Mouse (Mus musculus) lung, adult 2 months (tissue): ENCODE data around the gene Prok1. TPM values are rescaled to one million over a fixed set of nuclear protein-coding genes. Genes with fewer than 3 reads are reported as not detected.
A peak's percentile ranks its signal among the peaks of the same experiment; 100 is the strongest.

Source experiments
- DNase-seq: peaks from one replicate; pipeline ENCODE4 v3.0.0; 2022
- H3K4me1 ChIP-seq: fragments of 200-500 bp; 2 replicates; pipeline ENCODE4 v1.6.1; 2011; ENCODE audit warnings: low read length; ENCODE audit not compliant: control insufficient read depth, insufficient read depth
- H3K4me3 ChIP-seq: fragments of 200-500 bp; replicated peaks from 2 replicates; pipeline ENCODE3; 2011; ENCODE audit warnings: low read depth, mild to moderate bottlenecking, control low read depth, low read length; ENCODE audit errors: extremely low read depth
- CTCF ChIP-seq: fragments of 200-500 bp; IDR thresholded peaks from 2 replicates; pipeline ENCODE4 v1.5.1; 2011; ENCODE audit warnings: mild to moderate bottlenecking, low read length, control low read depth; ENCODE audit not compliant: insufficient read depth
- POLR2A ChIP-seq: fragments of 200-500 bp; IDR thresholded peaks from 2 replicates; pipeline ENCODE4 v1.6.1; 2011; ENCODE audit warnings: low read depth, mild to moderate bottlenecking, control low read depth, low read length, borderline replicate concordance; ENCODE audit errors: extremely low read depth
- WGBS: fragments of 180-500 bp; shearing (Covaris S2); methylation state at CpG from one replicate; pipeline ENCODE4 v1.1.7; 2018; 5-methylcytosine and 5-hydroxymethylcytosine counted together
- polyA plus RNA-seq: library from polyadenylated mRNA; depleted of rRNA; stranded (reverse); fragments of >200 nt; gene quantifications from 2 replicates; pipeline ENCODE4 v1.2.3, GENCODE M21; 2012

The Prok1 gene
- polyA plus RNA-seq, 1 experiment: not detected

- DNase-seq: no peak
- WGBS: 60% methylated on average over 10 of the region's 10 CpGs
- Histone ChIP-seq H3K4me1 (no peaks in the 10 kb centered on the region), H3K4me3 (no peak within 1 kb of the TSS)
- TF ChIP-seq CTCF (no peak), POLR2A (no peak)
Measured at GRCm38 (mm10) chr3:107221608-107222007, 17.9 kb downstream of the Prok1 start, which contains the start of gene Cym. Gene Cym (minus strand): TSS chr3:107221732.

GRCm38 (mm10) chr3:107218572-107218971 is 20.9 kb downstream of the Prok1 start:
- H3K4me1 ChIP-seq: no peaks in the 10 kb centered on the region
- no peak for DNase-seq
- WGBS: 83% methylated on average over 7 of the region's 7 CpGs
- H3K4me3 ChIP-seq: no peak overlapping the region
- TF ChIP-seq POLR2A (no peak), CTCF (no peak)

GRCm38 (mm10) chr3:107217101-107217480 is 22.4 kb downstream of the Prok1 start:
- TF ChIP-seq POLR2A (no peak), CTCF (no peak)
- no peak for DNase-seq
- H3K4me1 ChIP-seq: no peaks in the 10 kb centered on the region
- no peak overlapping the region for H3K4me3 ChIP-seq
- WGBS: 73% methylated on average over 3 of the region's 3 CpGs

GRCm38 (mm10) chr3:107216400-107217100 is 23.0 kb downstream of the Prok1 start:
- no peak overlapping the region for H3K4me3 ChIP-seq
- no peak for DNase-seq
- no peaks in the 10 kb centered on the region for H3K4me1 ChIP-seq
- no peak for TF ChIP-seq CTCF
- TF ChIP-seq POLR2A: no peak
- WGBS: 71% methylated on average over 8 of the region's 8 CpGs

GRCm38 (mm10) chr3:107214606-107215005 is 24.9 kb downstream of the Prok1 start:
- Histone ChIP-seq H3K4me3 (no peak overlapping the region), H3K4me1 (no peaks in the 10 kb centered on the region)
- no peak for DNase-seq
- no peak for TF ChIP-seq POLR2A
- TF ChIP-seq CTCF: no peak
- WGBS: 80% methylated on average over 5 of the region's 5 CpGs

- H3K4me1 ChIP-seq: 0 out of 2 replicates have a peak, but pooled peaks cover 4% of the 10 kb centered on the region
- TF ChIP-seq POLR2A: no peak
- no peak for TF ChIP-seq CTCF
- H3K4me3 ChIP-seq: no peak overlapping the region
- WGBS: 54% methylated on average over 7 of the region's 7 CpGs
- no peak for DNase-seq
Measured at GRCm38 (mm10) chr3:107207625-107208253, 31.8 kb downstream of the Prok1 start.

- no peak for DNase-seq
- TF ChIP-seq CTCF: no peak
- no peak for TF ChIP-seq POLR2A
- no peak overlapping the region for H3K4me3 ChIP-seq
- H3K4me1 ChIP-seq: 0 out of 2 replicates have a peak, but pooled peaks cover 4% of the 10 kb centered on the region
- WGBS: 55% methylated on average over 4 of the region's 4 CpGs
Measured at GRCm38 (mm10) chr3:107206490-107207150, 32.9 kb downstream of the Prok1 start.

GRCm38 (mm10) chr3:107205994-107206393 is 33.5 kb downstream of the Prok1 start:
- WGBS: 8% methylated on average over 4 of the region's 4 CpGs
- H3K4me3 ChIP-seq: no peak overlapping the region

GRCm38 (mm10) chr3:107205170-107205569 is 34.3 kb downstream of the Prok1 start:
- DNase-seq: no peak
- no peak for TF ChIP-seq CTCF
- no peak for TF ChIP-seq POLR2A
- 0 out of 2 replicates have a peak, but pooled peaks cover 4% of the 10 kb centered on the region for H3K4me1 ChIP-seq
- no peak overlapping the region for H3K4me3 ChIP-seq

More at GRCm38 (mm10) chr3:107205994-107206393, 33.5 kb downstream of the Prok1 start:
- DNase-seq: peak; percentile 58
- 0 out of 2 replicates have a peak, but pooled peaks cover 4% of the 10 kb centered on the region for H3K4me1 ChIP-seq
- TF ChIP-seq POLR2A (no peak), CTCF (peak; percentile 86)

GRCm38 (mm10) chr3:107204413-107204812 is 35.1 kb downstream of the Prok1 start:
- DNase-seq: no peak
- Histone ChIP-seq H3K4me1 (0 out of 2 replicates have a peak, but pooled peaks cover 4% of the 10 kb centered on the region), H3K4me3 (no peak overlapping the region)
- TF ChIP-seq CTCF: no peak
- no peak for TF ChIP-seq POLR2A
- WGBS: 91% methylated on average over 3 of the region's 3 CpGs
